Mouse (Mus musculus) myocyte (in vitro differentiated cells): ENCODE data around the gene Ccdc57.

Experiments
- E2F4 ChIP-seq: IDR thresholded peaks from one replicate; pipeline ENCODE4 v1.6.1; 2011; ENCODE audit warnings: mild to moderate bottlenecking, control low read depth, moderate library complexity; ENCODE audit not compliant: insufficient read depth
- MYOG ChIP-seq, 3 experiments: IDR thresholded peaks; one replicate each; pipeline ENCODE4 v1.6.1; 2011; ENCODE audit warnings: control low read depth in 2 of 3, low read depth in 2 of 3, mild to moderate bottlenecking in 2 of 3; ENCODE audit not compliant: insufficient read length in 2 of 3, control insufficient read depth in 1 of 3, insufficient read depth in 1 of 3
- POLR2A ChIP-seq: IDR thresholded peaks from one replicate; pipeline ENCODE4 v1.6.1; 2011; ENCODE audit warnings: low read depth, mild to moderate bottlenecking, control low read depth, moderate library complexity; ENCODE audit not compliant: insufficient read length
- POLR2AphosphoS2 ChIP-seq: IDR thresholded peaks from one replicate; pipeline ENCODE4 v1.6.1; 2011; ENCODE audit warnings: low read depth, control low read depth; ENCODE audit not compliant: insufficient read length
- USF1 ChIP-seq: IDR thresholded peaks from one replicate; pipeline ENCODE4 v1.6.1; 2011; ENCODE audit warnings: low read depth, mild to moderate bottlenecking, control low read depth, moderate library complexity

DNA sequence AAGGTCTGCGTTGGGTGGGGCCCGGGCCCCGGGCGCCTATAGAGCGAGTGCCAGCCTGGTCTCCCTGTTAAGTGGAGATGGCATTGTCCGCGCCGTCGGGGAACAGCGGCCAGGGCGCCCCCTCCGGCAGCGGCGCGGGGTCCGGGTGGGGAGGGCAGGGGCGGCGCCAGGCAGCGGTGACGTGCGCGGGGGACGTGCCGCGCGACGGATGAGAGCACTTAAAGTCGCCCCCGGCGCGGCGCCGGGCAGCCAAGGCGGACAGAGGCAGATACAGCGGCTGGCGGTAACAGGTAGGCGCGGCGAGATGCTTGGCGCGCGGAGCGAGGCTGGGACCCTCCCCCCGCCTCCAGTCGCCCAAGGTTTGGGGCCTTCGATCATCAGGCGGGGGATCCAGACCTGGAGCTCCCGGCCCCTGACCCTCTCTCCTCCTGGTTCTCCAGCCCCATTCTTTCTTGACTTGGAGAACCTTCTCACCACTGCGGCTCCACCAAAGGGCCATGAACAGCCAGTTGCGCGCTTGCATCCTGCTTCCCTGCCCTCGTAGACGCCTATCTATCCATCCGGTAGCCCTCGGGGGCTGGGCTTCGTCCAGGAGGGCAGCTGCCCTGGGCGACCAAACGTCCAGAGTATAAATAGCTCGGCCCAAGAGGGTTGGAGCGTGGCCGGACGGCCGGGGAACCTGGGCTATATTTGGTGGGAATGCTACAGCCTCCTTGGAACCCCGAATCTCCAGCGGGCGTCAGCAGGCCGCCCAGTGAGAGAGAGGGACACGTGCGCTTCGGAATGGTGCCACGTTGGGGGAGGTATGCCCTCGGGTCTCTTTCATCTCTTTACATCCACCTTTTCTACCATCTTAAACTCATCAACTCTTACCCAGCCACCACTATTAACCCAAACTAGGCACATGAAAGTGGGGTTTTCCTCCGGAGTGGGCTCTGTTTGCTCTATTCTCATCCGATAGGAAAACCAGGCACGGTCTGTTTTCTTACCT, 16.5 kb upstream of the Ccdc57 start:
- TF ChIP-seq POLR2AphosphoS2 (no peak), MYOG (IDR thresholded peaks at IDR 0.05; ENCODE audit: control insufficient read depth in 1 of 3, insufficient read depth in 1 of 3, insufficient read length in 2 of 3, low read depth in 2 of 3) (peak in 1 of 3 experiments; percentile 32), USF1 (no peak), POLR2A (no peak), E2F4 (no peak)
